Mouse (Mus musculus) hindbrain, embryonic 16.5 days (tissue): ENCODE data around the gene Ankrd33b. TPM values are rescaled to one million over a fixed set of nuclear protein-coding genes. Genes with fewer than 3 reads are reported as not detected.

Experiments
- ATAC-seq: fragments of 200-750 bp; cut with Nextera tagmentation; 2 replicates; pipeline ENCODE4 v1.8.0; 2017; ENCODE audit warnings: moderate TSS enrichment, moderate library complexity
- H3K27ac ChIP-seq: fragments of 300-500 bp; sonication (generic); 2 replicates; pipeline ENCODE4 v1.5.1; 2014; ENCODE audit warnings: low read depth, mild to moderate bottlenecking, control low read depth, low read length, moderate library complexity
- H3K27me3 ChIP-seq: fragments of 300-500 bp; sonication (generic); replicated peaks from 2 replicates; pipeline ENCODE4 v1.6.1; 2014; ENCODE audit warnings: low read length; ENCODE audit not compliant: control insufficient read depth, insufficient read depth
- H3K36me3 ChIP-seq: fragments of 300-500 bp; sonication (generic); 2 replicates; pipeline ENCODE4 v1.6.1; 2014; ENCODE audit warnings: mild to moderate bottlenecking, low read length, moderate library complexity, mixed read lengths; ENCODE audit not compliant: control insufficient read depth, insufficient read depth
- H3K4me1 ChIP-seq: fragments of 300-500 bp; sonication (generic); 2 replicates; pipeline ENCODE4 v1.6.1; 2014; ENCODE audit warnings: low read depth, low read length; ENCODE audit not compliant: control insufficient read depth, insufficient read depth
- H3K4me2 ChIP-seq: fragments of 300-500 bp; sonication (generic); 2 replicates; pipeline ENCODE4 v1.6.1; 2014; ENCODE audit warnings: mild to moderate bottlenecking, low read length, control low read depth, moderate library complexity
- H3K4me3 ChIP-seq: fragments of 300-500 bp; sonication (generic); 2 replicates; pipeline ENCODE4 v1.5.1; 2014; ENCODE audit warnings: mild to moderate bottlenecking, low read length, control low read depth, moderate library complexity
- H3K9ac ChIP-seq: fragments of 300-500 bp; sonication (generic); 2 replicates; pipeline ENCODE4 v1.6.1; 2014; ENCODE audit warnings: low read depth, mild to moderate bottlenecking, control low read depth, low read length, moderate library complexity
- H3K9me3 ChIP-seq: fragments of 300-500 bp; sonication (generic); 2 replicates; pipeline ENCODE4 v1.6.1; 2014; ENCODE audit warnings: mild to moderate bottlenecking, low read length, moderate library complexity; ENCODE audit not compliant: control insufficient read depth
- WGBS: fragments of 180-500 bp; shearing (Covaris S2); extraction: QIAGEN DNeasy Blood & Tissue Kit; methylation state at CpG from one replicate; pipeline ENCODE4 v1.1.7; 2014; 5-methylcytosine and 5-hydroxymethylcytosine counted together
- polyA plus RNA-seq: library from polyadenylated mRNA; unstranded; fragments of >200 nt; fragmentation: Nextera tagmentation; extraction: Ambion mirVana; gene quantifications from 2 replicates; pipeline ENCODE4 v1.2.1, GENCODE M21; 2015

Gene Ankrd33b
- polyA plus RNA-seq = 0.98 and 1.2 TPM in 2 replicates

DNA sequence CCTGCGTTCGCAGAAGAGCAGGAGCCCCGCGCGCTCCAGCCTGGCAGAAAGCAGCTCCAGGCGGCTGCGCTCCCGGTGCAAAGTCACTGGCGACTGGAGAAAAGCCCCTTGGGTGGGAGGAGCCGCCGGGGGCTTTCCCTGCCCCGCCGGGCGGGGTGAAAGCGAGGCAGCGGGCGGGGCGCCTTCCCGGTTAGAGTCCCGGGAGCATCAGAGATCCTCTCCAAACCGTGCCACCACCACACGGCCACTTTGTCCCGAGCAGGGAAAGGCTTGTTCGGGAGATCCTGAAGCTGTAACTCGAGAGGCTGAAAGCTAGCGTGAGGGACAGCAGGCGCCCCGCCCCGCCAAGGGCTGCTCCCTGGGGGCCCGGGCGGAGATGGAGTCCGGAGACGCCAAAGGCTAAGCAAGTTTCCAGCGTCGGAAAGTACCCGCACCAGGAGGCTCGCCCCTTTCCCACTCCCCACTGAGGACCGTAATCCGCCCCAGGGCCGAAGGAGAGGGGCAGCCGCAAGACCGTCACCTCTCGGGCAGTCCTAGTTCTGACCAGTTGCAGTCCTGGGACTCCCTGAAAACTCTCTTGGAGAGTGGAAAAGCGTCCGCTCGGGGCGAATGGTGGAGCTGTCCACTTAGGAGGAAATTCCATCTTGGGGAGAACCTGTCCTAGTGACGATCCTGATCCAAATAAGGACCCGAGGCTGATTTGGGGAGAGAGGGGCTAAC is at the start of gene Ankrd33b:
TSS of gene Ankrd33b (minus strand) at position 246 of the 720 bp plus-strand sequence.
- Histone ChIP-seq H3K9me3 (no peaks in the 10 kb centered on the region), H3K9ac (peak within 1 kb of the TSS; percentile 63), H3K4me2 (peak within 1 kb of the TSS; percentile 100), H3K4me3 (peak within 1 kb of the TSS; percentile 64), H3K36me3 (no peaks in the 10 kb centered on the region), H3K4me1 (peaks cover 25% of the 10 kb centered on the region), H3K27me3 (peaks cover 41% of the 10 kb centered on the region), H3K27ac (no peak within 1 kb of the TSS)
- ATAC-seq = peak; percentile 60
- WGBS = under 1% methylated on average over 45 of the region's 49 CpGs

DNA sequence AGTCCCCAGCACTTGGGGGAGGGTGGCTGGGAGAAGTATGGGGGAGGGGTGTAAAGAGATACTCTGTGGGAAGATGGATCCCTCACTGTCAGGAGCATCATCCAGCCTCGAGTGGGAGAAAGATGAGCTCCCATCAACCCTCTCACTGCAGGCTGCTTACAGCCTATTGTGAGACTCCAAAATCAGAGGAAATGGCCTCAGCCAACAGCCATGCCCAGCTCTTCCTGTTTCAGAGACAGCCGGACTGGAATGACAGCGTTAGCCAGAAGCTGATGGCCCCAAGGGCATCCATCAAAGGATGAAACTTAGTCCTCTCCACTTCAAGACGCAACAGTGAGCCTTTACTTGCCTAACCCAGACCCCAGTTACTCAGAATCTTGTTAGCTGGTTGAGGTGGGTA is 47.7 kb upstream of the Ankrd33b start:
- H3K9ac ChIP-seq = no peak overlapping the region
- H3K9me3 ChIP-seq = no peaks in the 10 kb centered on the region
- 70% methylated on average over 4 of the region's 4 CpGs for WGBS

GRCm38 (mm10) chr15:31414179-31414898 is 46.8 kb upstream of the Ankrd33b start:
- no peak overlapping the region for H3K4me3 ChIP-seq
- 52% methylated on average over 6 of the region's 6 CpGs for WGBS
- H3K9ac ChIP-seq = no peak overlapping the region
- no peak overlapping the region for H3K4me2 ChIP-seq
- no peaks in the 10 kb centered on the region for H3K36me3 ChIP-seq
- no peaks in the 10 kb centered on the region for H3K27me3 ChIP-seq
- no peaks in the 10 kb centered on the region for H3K9me3 ChIP-seq
- no peaks in the 10 kb centered on the region; the same call in 1 of the 2 replicates for H3K4me1 ChIP-seq
- H3K27ac ChIP-seq = no peak overlapping the region
- ATAC-seq = no peak

More for the DNA sequence above, 47.7 kb upstream of the Ankrd33b start:
- ATAC-seq = no peak
- no peaks in the 10 kb centered on the region; the same call in 1 of the 2 replicates for H3K4me1 ChIP-seq
- H3K27ac ChIP-seq = no peak overlapping the region
- H3K4me3 ChIP-seq = no peak overlapping the region
- no peaks in the 10 kb centered on the region for H3K36me3 ChIP-seq
- H3K4me2 ChIP-seq = no peak overlapping the region
- no peaks in the 10 kb centered on the region for H3K27me3 ChIP-seq

DNA sequence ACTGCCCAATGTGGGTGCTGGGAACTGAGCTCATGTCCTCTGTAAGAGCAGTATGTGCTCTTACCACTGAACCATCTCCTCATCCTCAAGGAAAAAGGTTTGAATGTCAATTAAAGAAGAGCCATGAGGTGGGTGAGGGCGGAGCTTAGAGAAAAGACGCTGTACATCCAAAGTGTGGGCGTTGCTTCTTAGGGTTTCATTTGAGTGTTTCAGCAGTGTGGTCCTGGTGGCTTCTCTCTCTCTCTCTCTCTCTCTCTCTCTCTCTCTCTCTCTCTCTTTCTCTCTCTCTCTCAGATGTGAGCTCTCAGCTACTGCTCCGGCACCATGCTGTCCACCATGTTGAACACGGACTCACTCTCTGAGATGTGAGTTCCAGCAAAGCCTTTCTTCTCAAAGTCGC is 46.1 kb upstream of the Ankrd33b start:
- Histone ChIP-seq H3K4me3 (no peak overlapping the region), H3K4me1 (no peaks in the 10 kb centered on the region; the same call in 1 of the 2 replicates), H3K9me3 (no peaks in the 10 kb centered on the region), H3K9ac (no peak overlapping the region), H3K27me3 (no peaks in the 10 kb centered on the region), H3K27ac (no peak overlapping the region), H3K4me2 (no peak overlapping the region), H3K36me3 (no peaks in the 10 kb centered on the region)
- 83% methylated on average over 6 of the region's 6 CpGs for WGBS
- ATAC-seq = no peak

DNA sequence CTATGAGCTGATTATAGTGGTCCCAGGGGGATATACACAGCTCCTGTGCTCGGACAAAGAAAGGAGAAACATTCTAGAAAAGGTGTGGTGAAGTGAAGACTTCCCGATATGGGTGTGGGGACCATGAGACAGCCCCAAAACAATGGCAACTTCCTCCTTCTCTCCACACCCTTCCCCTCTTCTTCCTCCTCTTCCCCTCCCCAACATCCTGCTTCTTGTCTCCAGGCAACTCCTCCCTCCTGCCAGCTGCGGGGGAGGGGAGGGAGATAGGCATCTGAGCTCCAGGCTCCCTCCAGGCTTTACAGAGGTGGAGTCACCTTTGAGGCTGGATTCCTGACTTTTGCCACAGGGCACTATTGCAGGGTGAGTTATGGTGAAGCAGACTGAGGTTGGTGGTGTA is 45.4 kb upstream of the Ankrd33b start:
- ATAC-seq = no peak
- Histone ChIP-seq H3K4me2 (no peak overlapping the region), H3K4me1 (no peaks in the 10 kb centered on the region), H3K36me3 (no peaks in the 10 kb centered on the region), H3K9me3 (no peaks in the 10 kb centered on the region), H3K27ac (no peak overlapping the region), H3K9ac (no peak overlapping the region), H3K27me3 (no peaks in the 10 kb centered on the region), H3K4me3 (no peak overlapping the region)
- WGBS = 60% methylated on average over 3 of the region's 3 CpGs

DNA sequence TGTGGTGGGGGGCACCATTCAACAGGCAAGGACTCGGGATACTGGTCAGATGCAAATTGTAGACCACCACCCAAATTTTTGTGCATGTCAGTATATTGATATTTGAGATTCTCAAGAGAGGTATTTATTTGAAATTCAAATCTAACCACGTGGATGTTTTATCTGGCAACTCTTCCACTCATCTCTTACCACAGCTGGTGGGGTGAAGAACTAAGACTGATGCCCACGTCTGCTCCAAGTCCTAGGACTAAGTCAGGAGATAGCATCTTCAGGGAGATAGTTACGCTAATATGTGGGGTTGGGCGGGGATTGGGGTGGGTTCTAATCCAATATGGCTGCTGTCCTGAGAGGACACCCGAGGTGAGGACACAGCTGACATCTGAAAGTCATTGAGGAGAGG is 44.9 kb upstream of the Ankrd33b start:
- Histone ChIP-seq H3K27ac (no peak overlapping the region), H3K4me2 (no peak overlapping the region), H3K4me1 (no peaks in the 10 kb centered on the region), H3K27me3 (no peaks in the 10 kb centered on the region), H3K4me3 (no peak overlapping the region), H3K36me3 (no peaks in the 10 kb centered on the region), H3K9me3 (no peaks in the 10 kb centered on the region), H3K9ac (no peak overlapping the region)
- ATAC-seq = no peak
- WGBS = 92% methylated on average over 6 of the region's 6 CpGs

- no peak overlapping the region for H3K4me2 ChIP-seq
- no peaks in the 10 kb centered on the region for H3K9me3 ChIP-seq
- 80% methylated on average over 4 of the region's 4 CpGs for WGBS
- no peaks in the 10 kb centered on the region for H3K36me3 ChIP-seq
- no peak for ATAC-seq
- H3K4me3 ChIP-seq = no peak overlapping the region
- H3K9ac ChIP-seq = no peak overlapping the region
- H3K27ac ChIP-seq = no peak overlapping the region
- no peaks in the 10 kb centered on the region for H3K27me3 ChIP-seq
- H3K4me1 ChIP-seq = no peaks in the 10 kb centered on the region
Observed at GRCm38 (mm10) chr15:31407490-31407889, 40.0 kb upstream of the Ankrd33b start.

GRCm38 (mm10) chr15:31406881-31407280 is 39.4 kb upstream of the Ankrd33b start:
- no peaks in the 10 kb centered on the region for H3K36me3 ChIP-seq
- H3K9me3 ChIP-seq = no peaks in the 10 kb centered on the region
- no peak overlapping the region for H3K4me2 ChIP-seq
- no peak overlapping the region for H3K4me3 ChIP-seq
- WGBS = 87% methylated on average over 5 of the region's 5 CpGs
- ATAC-seq = no peak
- H3K4me1 ChIP-seq = peaks cover 3% of the 10 kb centered on the region; the same call in 1 of the 2 replicates
- no peak overlapping the region for H3K9ac ChIP-seq
- no peaks in the 10 kb centered on the region for H3K27me3 ChIP-seq
- no peak overlapping the region for H3K27ac ChIP-seq

- Histone ChIP-seq H3K27me3 (no peaks in the 10 kb centered on the region), H3K36me3 (no peaks in the 10 kb centered on the region), H3K9me3 (no peaks in the 10 kb centered on the region), H3K27ac (no peak overlapping the region), H3K9ac (no peak overlapping the region), H3K4me1 (peaks cover 4% of the 10 kb centered on the region; the same call in 1 of the 2 replicates), H3K4me3 (no peak overlapping the region), H3K4me2 (no peak overlapping the region)
- 82% methylated on average over 8 of the region's 8 CpGs for WGBS
- ATAC-seq = no peak
Observed at GRCm38 (mm10) chr15:31404346-31404745, 36.8 kb upstream of the Ankrd33b start.
